Mouse (Mus musculus): ENCODE results near the gene Nop10. TPM values are rescaled to one million over a fixed set of nuclear protein-coding genes. Genes with fewer than 3 reads are reported as not detected.

The Nop10 gene
- total RNA-seq, 1 experiment from 2014 or later = 34.6 TPM

DNA sequence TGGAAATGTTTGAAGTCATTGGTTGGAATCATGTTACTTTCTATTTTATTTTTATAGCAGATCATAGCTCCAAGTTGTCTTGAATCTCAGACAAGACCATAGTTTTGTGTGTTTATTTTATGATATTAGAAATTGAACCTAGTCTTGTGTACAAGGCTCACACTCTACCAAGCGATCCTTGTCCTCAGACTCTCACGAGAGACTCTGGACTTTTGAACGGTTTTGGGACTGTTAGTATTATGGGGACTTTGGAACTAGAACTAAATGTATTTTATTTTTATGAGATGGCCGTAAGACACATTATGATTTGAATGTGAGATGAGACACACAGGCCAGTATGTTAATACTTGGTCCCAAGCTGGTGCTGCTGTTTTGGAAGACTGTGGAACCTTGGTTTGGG, 36.5 kb downstream of the Nop10 start:
- no peak for ATAC-seq (ENCODE audit: extremely low read depth, insufficient number of reproducible peaks, low FRiP score, poor library complexity, severe bottlenecking)

DNA sequence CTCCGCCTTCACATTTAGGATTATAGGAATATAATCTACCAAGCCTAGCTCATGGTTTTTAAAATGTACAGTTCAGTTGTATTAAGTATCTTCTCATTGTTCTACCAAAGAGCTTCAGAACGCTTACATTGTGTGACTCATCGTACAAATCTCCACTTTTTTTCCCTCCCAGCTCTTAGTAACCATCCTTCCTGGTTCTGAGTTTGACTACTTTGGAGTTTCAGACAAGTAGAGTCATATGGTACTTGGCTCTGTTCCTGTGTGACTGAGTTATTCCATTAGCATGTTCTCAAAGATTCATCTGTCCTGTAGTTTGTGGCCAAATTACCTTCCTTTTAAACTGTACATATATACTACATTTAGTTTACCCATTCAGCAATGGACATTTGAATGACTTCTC, 46.9 kb downstream of the Nop10 start:
- ATAC-seq (ENCODE audit: extremely low read depth, insufficient number of reproducible peaks, low FRiP score, poor library complexity, severe bottlenecking) = no peak

GRCm38 (mm10) chr2:112309161-112309600, 47.5 kb downstream of the Nop10 start:
- ATAC-seq (ENCODE audit: extremely low read depth, insufficient number of reproducible peaks, low FRiP score, poor library complexity, severe bottlenecking) = no peak

Other genes starting within 250 kb of the Nop10 start
- gene Olfr1310, start 249.2 kb upstream of the Nop10 start, total RNA-seq (2017) = 1.4 TPM in 1 of 2 replicates, not detected in the other
- not detected in 2 replicates for gene Olfr1311, start 237.5 kb upstream of the Nop10 start, total RNA-seq (2017)
- not detected in 2 replicates for gene Olfr1312, start 211.7 kb upstream of the Nop10 start, total RNA-seq (2017)
- gene Olfr1313, start 184.1 kb upstream of the Nop10 start, total RNA-seq (2017) = not detected in 2 replicates
- not detected in 2 replicates for gene Olfr1314, start 165.1 kb upstream of the Nop10 start, total RNA-seq (2017)
- not detected in 2 replicates for gene Olfr1315-ps1, start 146.5 kb upstream of the Nop10 start, total RNA-seq (2017)
- not detected in 2 replicates for gene Olfr1316, start 126.9 kb upstream of the Nop10 start, total RNA-seq (2017)
- not detected in 2 replicates for gene Olfr1317, start 121.6 kb upstream of the Nop10 start, total RNA-seq (2017)
- gene Olfr1318, start 107.7 kb upstream of the Nop10 start, total RNA-seq (2017) = not detected in 2 replicates
- 12.5 and 19.2 TPM in 2 replicates for gene Lpcat4, start 22.5 kb upstream of the Nop10 start, total RNA-seq (2017)
- gene Nutm1, start 2.6 kb upstream of the Nop10 start, total RNA-seq (2017) = not detected in 2 replicates
- gene Slc12a6, start 3.9 kb downstream of the Nop10 start, total RNA-seq (2017) = 376 and 406 TPM in 2 replicates
- gene Gm21985, start 4.4 kb downstream of the Nop10 start, total RNA-seq (2017) = 2.0 TPM in 1 of 2 replicates, not detected in the other
- gene Emc4, start 106.1 kb downstream of the Nop10 start, total RNA-seq (2017) = 20.7 and 29.3 TPM in 2 replicates
- gene Katnbl1, start 117.3 kb downstream of the Nop10 start, total RNA-seq (2017) = 13.5 and 15.6 TPM in 2 replicates
- 8.7 and 9.9 TPM in 2 replicates for gene Emc7, start 193.1 kb downstream of the Nop10 start, total RNA-seq (2017)
- not detected in 2 replicates for gene Chrm5, start 218.8 kb downstream of the Nop10 start, total RNA-seq (2017)
- gene Aven, start 231.0 kb downstream of the Nop10 start, total RNA-seq (2017) = 10.4 and 14.1 TPM in 2 replicates